Mouse (Mus musculus) monocyte, adult 2 months (primary cell): ENCODE results near the gene Rbm26.

Source experiments
- DNase-seq, 2 experiments: peaks; one replicate each; pipeline ENCODE4 v3.0.0; 2022; ENCODE audit warnings: low spot score in 2 of 2, low read depth in 1 of 2

Rbm26 gene

DNA sequence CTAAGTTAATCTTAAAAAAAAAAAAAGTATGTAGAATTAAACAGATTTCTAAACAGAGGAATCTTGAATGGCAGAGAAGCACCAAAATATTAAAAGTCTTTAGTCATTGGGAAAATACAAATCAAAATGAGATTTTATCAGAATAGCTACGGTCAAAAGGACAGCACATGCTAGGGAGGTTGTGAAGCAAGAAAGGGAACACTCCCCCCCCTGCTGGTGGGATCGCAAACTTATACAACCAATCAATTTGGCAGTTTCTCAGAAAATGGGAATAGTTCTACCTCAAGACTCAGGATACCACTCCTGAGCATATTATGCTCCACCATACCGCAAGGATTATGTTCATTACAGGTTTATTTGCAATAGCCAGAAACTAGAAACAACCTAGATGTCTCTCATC lies 80.9 kb downstream of the Rbm26 start:
- no peak for DNase-seq

DNA sequence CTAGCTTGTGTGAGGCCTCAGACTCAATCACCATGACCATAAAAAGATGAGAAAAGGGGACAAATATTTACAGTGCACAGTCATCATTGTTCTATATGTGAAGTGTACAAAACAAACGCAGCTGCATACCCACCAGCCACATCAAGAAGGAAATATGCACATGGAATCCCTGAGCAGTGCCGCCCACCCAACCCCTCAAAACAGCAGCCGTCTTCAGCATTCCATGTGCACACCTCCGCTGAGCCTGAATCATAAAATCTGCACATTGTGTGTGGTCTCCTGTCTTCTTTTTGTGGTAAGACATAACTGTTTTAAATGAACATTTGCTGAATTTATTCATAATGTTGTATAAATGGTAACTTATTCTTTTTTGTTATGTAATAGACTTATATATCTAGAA lies 90.1 kb downstream of the Rbm26 start:
- no peak for DNase-seq

DNA sequence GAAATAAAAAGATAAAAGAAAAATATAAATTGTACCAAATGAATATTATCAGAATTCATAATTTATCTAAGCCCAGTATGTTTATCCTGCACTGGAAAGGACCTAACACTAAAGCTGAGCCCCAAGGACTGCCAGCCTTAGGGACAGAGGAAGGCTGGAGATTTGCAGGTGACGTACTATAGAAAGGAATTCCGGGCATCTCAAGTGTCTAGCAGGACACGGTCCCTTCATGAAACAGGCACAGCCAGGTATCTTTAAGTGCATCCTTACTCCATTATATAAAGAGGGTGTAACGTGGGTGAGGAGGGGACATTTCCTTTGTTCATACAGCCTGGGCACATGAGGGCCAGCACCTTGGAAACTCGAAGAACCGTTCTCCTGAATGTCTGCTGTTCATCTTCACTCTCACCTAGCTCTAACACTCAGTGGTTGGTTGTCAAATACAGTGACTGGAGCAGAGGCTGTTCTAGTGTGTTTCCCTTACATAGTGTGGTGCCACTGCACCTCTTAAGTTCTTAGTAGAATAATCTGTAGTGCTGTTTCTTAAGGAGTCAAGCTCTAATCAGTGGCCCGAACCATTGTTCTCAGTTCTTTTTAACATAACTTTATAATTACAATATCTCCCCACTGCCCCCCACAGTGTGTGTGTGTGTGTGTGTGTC lies 91.7 kb downstream of the Rbm26 start:
- DNase-seq, result no peak

DNA sequence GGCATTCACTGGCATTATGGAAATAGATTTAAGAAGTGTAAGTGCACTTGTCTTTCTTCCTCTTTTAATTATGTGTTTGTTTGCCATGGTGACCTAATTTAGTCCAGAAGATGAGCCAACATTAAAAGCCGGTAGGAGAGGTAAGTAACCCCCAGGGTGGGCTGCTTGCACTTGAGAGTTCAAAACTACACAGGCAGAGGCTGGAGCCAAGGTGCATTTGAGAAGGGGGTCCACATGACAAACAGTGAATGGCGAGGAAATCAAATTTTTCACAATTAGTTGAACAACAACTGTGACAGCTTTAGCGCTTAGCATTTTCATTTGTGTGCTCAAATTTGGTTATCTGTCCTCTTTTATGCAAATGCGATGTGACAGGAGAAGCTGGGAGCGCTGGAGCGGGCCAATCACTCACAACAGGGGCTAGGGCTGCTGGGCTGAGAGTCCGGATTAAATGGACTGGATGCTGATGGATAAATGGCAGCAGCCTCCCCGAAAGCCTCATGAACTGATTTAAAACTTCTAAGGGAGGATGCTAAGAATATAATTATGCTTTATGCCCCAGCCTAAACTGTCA lies 92.3 kb downstream of the Rbm26 start:
- no peak for DNase-seq

DNA sequence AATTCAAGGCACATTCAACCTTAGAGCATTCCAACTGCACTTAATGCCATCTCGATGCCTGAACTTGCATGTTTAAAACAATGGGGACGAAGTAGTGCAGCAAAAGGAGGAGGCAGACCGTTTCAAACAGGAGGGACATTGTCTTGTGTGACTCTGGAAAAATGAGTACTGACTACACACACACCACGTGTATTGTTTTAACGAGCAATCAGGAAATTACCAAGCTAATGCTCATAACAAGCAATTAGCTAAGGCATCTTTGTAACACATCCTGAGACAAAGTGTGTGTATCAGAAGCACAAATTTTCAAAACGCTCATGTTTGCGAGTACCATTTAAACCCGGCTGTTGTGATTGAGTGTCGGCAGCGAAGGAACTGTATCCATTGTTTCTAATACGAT lies 93.0 kb downstream of the Rbm26 start:
- no peak for DNase-seq

- no peak for DNase-seq
These were observed 102.4 kb downstream of the Rbm26 start for GRCm38 (mm10) chr14:105074776-105075175.

GRCm38 (mm10) chr14:105074376-105074775 lies 102.8 kb downstream of the Rbm26 start:
- DNase-seq, result no peak

GRCm38 (mm10) chr14:105071010-105071509 lies 106.1 kb downstream of the Rbm26 start:
- no peak for DNase-seq

- no peak for DNase-seq
These were observed 106.7 kb downstream of the Rbm26 start for GRCm38 (mm10) chr14:105070258-105071009.

- DNase-seq, result no peak
These were observed 109.1 kb downstream of the Rbm26 start for GRCm38 (mm10) chr14:105068060-105068459.

DNA sequence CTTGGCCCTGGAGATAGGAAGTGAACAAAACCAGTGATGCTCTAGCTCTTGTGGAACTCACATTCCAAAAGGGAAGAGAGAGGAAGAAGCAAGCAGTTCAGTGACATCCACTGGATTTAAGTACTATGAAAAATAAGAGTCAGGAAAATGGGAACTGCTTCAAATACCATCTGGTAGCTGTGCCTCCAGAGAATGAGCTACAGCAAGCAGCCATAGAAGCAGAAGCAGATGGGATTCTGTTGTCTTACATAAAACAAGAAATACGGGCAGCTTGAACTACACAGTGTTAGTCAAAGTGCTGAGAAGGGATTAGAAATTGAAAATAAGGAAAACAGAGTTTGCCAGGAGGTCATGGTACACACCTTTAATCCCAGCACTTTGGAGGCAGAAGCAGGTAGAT lies 112.9 kb downstream of the Rbm26 start:
- no peak for DNase-seq

DNA sequence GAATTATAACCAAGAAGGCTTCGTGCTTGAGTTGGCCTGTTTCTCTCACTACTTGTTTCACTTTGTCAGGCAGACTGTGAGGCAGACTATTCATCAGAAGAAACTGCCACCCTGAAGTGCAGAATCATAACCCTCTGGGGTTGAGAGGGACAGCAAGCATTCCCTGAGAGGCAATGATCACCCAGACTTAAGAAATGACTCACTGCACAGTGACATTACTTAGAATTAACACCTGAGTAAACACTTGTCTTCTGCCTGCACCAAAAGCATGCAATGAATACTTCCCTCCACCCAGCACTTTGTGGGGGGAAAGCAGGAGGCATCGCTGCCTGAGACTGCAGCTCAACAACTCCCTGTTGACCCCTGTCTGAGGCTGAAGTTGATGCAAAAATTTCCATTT lies 115.9 kb downstream of the Rbm26 start:
- DNase-seq, result no peak

DNA sequence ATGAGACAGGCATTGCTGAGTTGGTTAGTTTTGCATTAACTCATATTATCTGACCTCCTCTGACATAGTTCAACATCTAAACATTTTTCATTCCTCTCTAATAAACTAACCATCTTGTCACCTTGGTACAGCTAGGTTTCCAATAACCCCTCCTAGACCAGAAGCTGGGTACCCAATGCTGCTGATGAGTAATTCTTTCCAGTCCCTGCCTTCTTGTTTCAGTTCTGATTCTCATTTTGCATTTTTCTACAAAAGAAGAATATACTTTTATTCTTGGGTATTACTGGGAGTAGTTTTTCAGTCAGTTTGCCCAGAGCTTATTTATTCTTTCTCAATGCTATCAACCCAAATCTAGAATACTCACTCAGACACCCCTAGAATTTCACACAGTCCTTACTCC lies 119.2 kb downstream of the Rbm26 start:
- no peak for DNase-seq
